Mouse (Mus musculus) myocyte (in vitro differentiated cells): ENCODE data around the gene Cd52. TPM values are rescaled to one million over a fixed set of nuclear protein-coding genes. Genes with fewer than 3 reads are reported as not detected.

Experiments used
- H3K27me3 ChIP-seq: one replicate; pipeline ENCODE4 v1.6.1; 2011; ENCODE audit not compliant: control insufficient read depth, insufficient read depth, insufficient read length
- H3K36me3 ChIP-seq: one replicate; pipeline ENCODE4 v1.6.1; 2011; ENCODE audit not compliant: control insufficient read depth, insufficient read depth
- H3K4me2 ChIP-seq: one replicate; pipeline ENCODE4 v1.6.1; 2011; ENCODE audit warnings: low read depth, control low read depth
- H3K4me3 ChIP-seq: one replicate; pipeline ENCODE4 v1.5.1; 2011; ENCODE audit warnings: mild to moderate bottlenecking, control low read depth, moderate library complexity
- H3K79me2 ChIP-seq: one replicate; pipeline ENCODE4 v1.6.1; 2011; ENCODE audit not compliant: control insufficient read depth, insufficient read depth
- H3ac ChIP-seq: one replicate; pipeline ENCODE4 v1.6.1; 2011; ENCODE audit not compliant: control insufficient read depth, insufficient read length
- CEBPB ChIP-seq: IDR thresholded peaks from 2 replicates; pipeline ENCODE4 v1.6.1; 2011; ENCODE audit warnings: mild to moderate bottlenecking, moderate library complexity; ENCODE audit not compliant: poor library complexity, insufficient read depth, severe bottlenecking
- E2F4 ChIP-seq: IDR thresholded peaks from one replicate; pipeline ENCODE4 v1.6.1; 2011; ENCODE audit warnings: mild to moderate bottlenecking, control low read depth, moderate library complexity; ENCODE audit not compliant: insufficient read depth
- MAX ChIP-seq: IDR thresholded peaks from one replicate; pipeline ENCODE4 v1.6.1; 2011; ENCODE audit warnings: low read depth, mild to moderate bottlenecking, control low read depth
- MYOD1 ChIP-seq, 3 experiments: IDR thresholded peaks; one replicate each; pipeline ENCODE4 v1.6.1; 2011; ENCODE audit warnings: control low read depth in 2 of 3, low read depth in 2 of 3, mild to moderate bottlenecking in 2 of 3, moderate library complexity in 1 of 3; ENCODE audit not compliant: insufficient read length in 2 of 3, control insufficient read depth in 1 of 3
- MYOG ChIP-seq, 3 experiments: IDR thresholded peaks; one replicate each; pipeline ENCODE4 v1.6.1; 2011; ENCODE audit warnings: control low read depth in 2 of 3, low read depth in 2 of 3, mild to moderate bottlenecking in 2 of 3; ENCODE audit not compliant: insufficient read length in 2 of 3, control insufficient read depth in 1 of 3, insufficient read depth in 1 of 3
- POLR2A ChIP-seq: IDR thresholded peaks from one replicate; pipeline ENCODE4 v1.6.1; 2011; ENCODE audit warnings: low read depth, mild to moderate bottlenecking, control low read depth, moderate library complexity; ENCODE audit not compliant: insufficient read length
- POLR2AphosphoS2 ChIP-seq: IDR thresholded peaks from one replicate; pipeline ENCODE4 v1.6.1; 2011; ENCODE audit warnings: low read depth, control low read depth; ENCODE audit not compliant: insufficient read length
- REST ChIP-seq: IDR thresholded peaks from one replicate; pipeline ENCODE4 v1.6.1; 2011; ENCODE audit warnings: mild to moderate bottlenecking, control low read depth, moderate library complexity; ENCODE audit not compliant: insufficient read depth, insufficient read length
- SRF ChIP-seq: IDR thresholded peaks from one replicate; pipeline ENCODE4 v1.6.1; 2011; ENCODE audit warnings: low read depth; ENCODE audit not compliant: control insufficient read depth, insufficient read length
- TCF12 ChIP-seq: IDR thresholded peaks from one replicate; pipeline ENCODE4 v1.6.1; 2011; ENCODE audit warnings: mild to moderate bottlenecking, control low read depth; ENCODE audit not compliant: poor library complexity, insufficient read depth, severe bottlenecking
- TCF3 ChIP-seq: IDR thresholded peaks from one replicate; pipeline ENCODE4 v1.6.1; 2011; ENCODE audit warnings: low read depth, control low read depth; ENCODE audit not compliant: insufficient read length
- USF1 ChIP-seq: IDR thresholded peaks from one replicate; pipeline ENCODE4 v1.6.1; 2011; ENCODE audit warnings: low read depth, mild to moderate bottlenecking, control low read depth, moderate library complexity
- polyA plus RNA-seq: library from polyadenylated mRNA; unstranded; fragments of >200 nt; fragmentation: generic; extraction: Trizol; gene quantifications from one replicate; pipeline ENCODE4 v1.2.1, GENCODE M21; 2012; ENCODE audit warnings: missing spikeins

The Cd52 gene
- polyA plus RNA-seq, 1 experiment: not detected

GRCm38 (mm10) chr4:134122281-134122680, 27.4 kb upstream of the Cd52 start:
- peaks cover under 1% of the 10 kb centered on the region for H3K79me2 ChIP-seq
- TF ChIP-seq REST (no peak), TCF12 (peak; percentile 61), POLR2AphosphoS2 (no peak), TCF3 (peak; percentile 21), MYOD1 (IDR thresholded peaks at IDR 0.05; ENCODE audit: control insufficient read depth in 1 of 3, insufficient read length in 2 of 3, low read depth in 2 of 3) (peak in 1 of 3 experiments; percentile 64), CEBPB (no peak), MYOG (IDR thresholded peaks at IDR 0.05; ENCODE audit: control insufficient read depth in 1 of 3, insufficient read depth in 1 of 3, insufficient read length in 2 of 3, low read depth in 2 of 3) (peak in 1 of 3 experiments; percentile 56)
- no peaks in the 10 kb centered on the region for H3K27me3 ChIP-seq
- no peak overlapping the region for H3K4me3 ChIP-seq
- no peak overlapping the region for H3K4me2 ChIP-seq
- H3K36me3 ChIP-seq: no peaks in the 10 kb centered on the region
- no peak overlapping the region for H3ac ChIP-seq

- no peak for TF ChIP-seq TCF3
- no peak for TF ChIP-seq USF1
- no peak for TF ChIP-seq SRF
- no peak for TF ChIP-seq TCF12
- H3K79me2 ChIP-seq: no peaks in the 10 kb centered on the region
- H3K27me3 ChIP-seq: no peaks in the 10 kb centered on the region
- no peak overlapping the region for H3ac ChIP-seq
- no peaks in the 10 kb centered on the region for H3K36me3 ChIP-seq
- H3K4me2 ChIP-seq: no peak overlapping the region
- H3K4me3 ChIP-seq: no peak overlapping the region
These were observed 26.7 kb upstream of the Cd52 start for GRCm38 (mm10) chr4:134121571-134121970.

- H3ac ChIP-seq: no peak overlapping the region
- TF ChIP-seq TCF3: no peak
- no peak for TF ChIP-seq REST
- no peak for TF ChIP-seq POLR2A
- TF ChIP-seq MAX: no peak
- no peak overlapping the region for H3K4me3 ChIP-seq
- H3K27me3 ChIP-seq: no peaks in the 10 kb centered on the region
- H3K4me2 ChIP-seq: no peak overlapping the region
- no peaks in the 10 kb centered on the region for H3K79me2 ChIP-seq
- H3K36me3 ChIP-seq: no peaks in the 10 kb centered on the region
These were observed 26.0 kb upstream of the Cd52 start for GRCm38 (mm10) chr4:134120916-134121315.

- Histone ChIP-seq H3K4me2 (no peak overlapping the region), H3K36me3 (no peaks in the 10 kb centered on the region), H3K79me2 (no peaks in the 10 kb centered on the region), H3K27me3 (no peaks in the 10 kb centered on the region), H3K4me3 (no peak overlapping the region), H3ac (no peak overlapping the region)
- TF ChIP-seq CEBPB: no peak
- no peak for TF ChIP-seq POLR2A
- no peak for TF ChIP-seq TCF12
- no peak for TF ChIP-seq USF1
- no peak for TF ChIP-seq MAX
- TF ChIP-seq MYOG (IDR thresholded peaks at IDR 0.05; ENCODE audit: control insufficient read depth in 1 of 3, insufficient read depth in 1 of 3, insufficient read length in 2 of 3, low read depth in 2 of 3): no peak
- TF ChIP-seq REST: no peak
- TF ChIP-seq MYOD1 (IDR thresholded peaks at IDR 0.05; ENCODE audit: control insufficient read depth in 1 of 3, insufficient read length in 2 of 3, low read depth in 2 of 3): no peak
- no peak for TF ChIP-seq SRF
- no peak for TF ChIP-seq POLR2AphosphoS2
- no peak for TF ChIP-seq E2F4
- TF ChIP-seq TCF3: no peak
These were observed 25.4 kb upstream of the Cd52 start for GRCm38 (mm10) chr4:134120192-134120805.

- H3K79me2 ChIP-seq: no peaks in the 10 kb centered on the region
These were observed 24.8 kb upstream of the Cd52 start for GRCm38 (mm10) chr4:134119644-134120043.

More at GRCm38 (mm10) chr4:134119644-134120043, 24.8 kb upstream of the Cd52 start:
- Histone ChIP-seq H3K4me3 (no peak overlapping the region), H3K27me3 (no peaks in the 10 kb centered on the region), H3K36me3 (no peaks in the 10 kb centered on the region), H3K4me2 (no peak overlapping the region), H3ac (no peak overlapping the region)
- TF ChIP-seq POLR2A: no peak
- TF ChIP-seq MYOD1 (IDR thresholded peaks at IDR 0.05; ENCODE audit: control insufficient read depth in 1 of 3, insufficient read length in 2 of 3, low read depth in 2 of 3): no peak
- TF ChIP-seq MAX: no peak
- TF ChIP-seq TCF3: no peak
- no peak for TF ChIP-seq E2F4
- TF ChIP-seq USF1: no peak
- no peak for TF ChIP-seq REST
- TF ChIP-seq TCF12: no peak
- TF ChIP-seq SRF: no peak
- no peak for TF ChIP-seq POLR2AphosphoS2
